Mouse (Mus musculus): ENCODE measurements around the gene Trcg1. TPM values are rescaled to one million over a fixed set of nuclear protein-coding genes. Genes with fewer than 3 reads are reported as not detected.

Trcg1 gene
- polyA plus RNA-seq, 1 experiment from 2014 or later: not detected

DNA sequence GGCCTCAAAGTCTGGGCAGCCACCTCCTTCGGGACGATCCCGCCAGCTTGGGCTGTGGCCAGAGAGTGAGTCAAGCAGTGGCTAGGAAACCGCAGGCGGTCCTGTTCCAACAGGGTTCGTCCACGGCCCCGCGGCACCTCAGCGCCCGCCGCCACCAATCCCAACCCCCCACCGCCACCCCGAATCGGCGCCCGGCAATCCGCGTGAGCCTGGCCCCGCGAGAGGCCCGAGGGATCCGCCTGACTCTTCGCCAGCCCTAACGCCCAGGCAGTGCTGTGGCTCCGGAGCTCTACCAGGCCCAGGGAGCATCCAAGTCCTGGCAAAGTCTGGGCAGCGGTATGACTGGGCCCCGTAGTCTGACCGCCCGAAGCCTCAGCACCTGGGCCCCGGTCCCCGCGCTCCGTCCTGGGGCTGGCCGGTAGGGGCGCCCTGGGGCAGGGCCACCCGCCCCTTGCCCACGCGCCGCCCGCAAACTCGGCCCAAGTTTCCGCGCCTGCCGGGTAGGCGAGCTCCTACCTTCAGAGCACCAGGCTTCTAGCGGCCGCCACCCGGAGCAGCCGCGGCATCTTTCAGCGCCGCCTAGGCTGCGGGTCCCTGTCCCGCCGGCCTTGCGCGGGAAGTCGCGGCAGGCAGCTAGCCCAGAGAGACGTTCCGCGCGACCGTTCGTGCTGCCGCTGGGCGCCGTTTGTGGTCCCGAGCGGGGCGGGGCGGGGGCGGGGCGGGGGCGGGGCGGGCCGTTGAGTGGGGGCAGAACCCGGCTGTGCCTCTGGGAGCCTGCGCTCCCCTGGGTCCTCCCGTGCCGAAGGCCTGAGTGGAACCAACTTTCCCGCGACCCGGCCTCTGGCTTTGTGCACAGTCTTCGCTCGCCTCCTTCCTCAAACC lies 25.8 kb downstream of the Trcg1 start, which contains the start of gene 1700017B05Rik:
1700017B05Rik (minus strand) TSS at position 700 of the 882 bp plus-strand sequence.
- peaks cover 8% of the 10 kb centered on the region; the same call in 1 of the 2 replicates for H3K4me1 ChIP-seq (replicated peaks; ENCODE audit: control insufficient read depth, insufficient read depth, low read length)
- H3K36me3 ChIP-seq (ENCODE audit: control insufficient read depth, insufficient read depth, low read length): peaks cover 2% of the 10 kb centered on the region; the same call in 1 of the 2 replicates
- peak within 1 kb of the TSS; percentile 79 for H3K4me3 ChIP-seq (ENCODE audit: low read depth, low read length)
- H3K4me2 ChIP-seq (ENCODE audit: low read depth, low read length, severe bottlenecking): peak within 1 kb of the TSS; percentile 95
- H3K9ac ChIP-seq (ENCODE audit: low read length): peak within 1 kb of the TSS; percentile 82
- no peaks in the 10 kb centered on the region for H3K9me3 ChIP-seq (ENCODE audit: control insufficient read depth, low read length)
- peaks cover 2% of the 10 kb centered on the region; the same call in 1 of the 2 replicates for H3K27me3 ChIP-seq (ENCODE audit: control insufficient read depth, insufficient read depth, low read length)
- H3K27ac ChIP-seq (ENCODE audit: low read depth, low read length): no peak within 1 kb of the TSS
- DNase-seq (ENCODE audit: low spot score): peak; percentile 88
- under 1% methylated on average over 82 of the region's 87 CpGs for WGBS
- ATAC-seq (replicated peaks; ENCODE audit: low FRiP score): peak; percentile 77

DNA sequence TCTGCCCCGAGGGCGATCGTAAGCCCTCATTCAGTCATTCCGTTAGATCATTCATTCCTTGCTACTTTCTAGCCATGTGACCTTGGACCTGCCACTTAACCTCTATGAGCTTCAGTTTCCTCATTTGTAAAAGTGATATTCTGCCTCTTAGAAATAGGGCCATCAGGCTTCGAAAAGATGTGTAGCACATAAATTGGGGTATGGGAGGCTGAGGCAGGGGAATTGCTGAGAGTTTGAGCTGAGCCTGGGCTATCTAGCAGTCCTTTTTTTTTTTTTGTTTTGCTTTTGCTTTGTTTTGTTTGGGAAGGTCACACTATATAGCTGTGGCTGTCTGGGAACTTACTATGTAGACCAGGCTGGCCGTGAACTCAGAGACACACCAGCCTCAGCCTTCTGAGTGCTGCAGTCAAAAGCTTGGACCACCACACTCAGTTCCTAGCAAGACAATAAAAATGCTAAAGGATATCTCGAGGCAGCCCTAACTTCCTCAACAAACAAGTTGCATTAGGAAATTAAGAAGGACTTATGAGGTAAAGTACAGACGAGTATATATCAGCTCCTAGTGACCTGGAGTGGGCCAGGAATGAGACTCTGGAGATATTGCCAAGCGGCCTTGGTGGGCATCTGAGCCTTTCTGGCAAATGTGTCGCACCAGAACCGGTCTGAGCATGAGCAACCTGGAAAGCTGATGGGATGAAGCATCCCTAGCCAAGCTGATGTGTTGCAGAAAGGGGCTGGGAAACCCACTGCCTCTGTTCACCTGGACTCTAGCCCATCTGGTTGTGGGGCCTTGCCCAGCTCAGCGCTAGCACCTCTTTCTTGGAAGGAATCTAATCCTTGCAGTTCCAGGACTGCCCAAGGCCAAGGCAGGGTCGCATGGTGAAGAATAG lies 26.7 kb downstream of the Trcg1 start:
- Histone ChIP-seq H3K9me3 (ENCODE audit: control insufficient read depth, low read length) (no peaks in the 10 kb centered on the region), H3K27me3 (ENCODE audit: control insufficient read depth, insufficient read depth, low read length) (peaks cover 2% of the 10 kb centered on the region; the same call in 1 of the 2 replicates), H3K4me1 (replicated peaks; ENCODE audit: control insufficient read depth, insufficient read depth, low read length) (peaks cover 13% of the 10 kb centered on the region; the same call in 1 of the 2 replicates), H3K36me3 (ENCODE audit: control insufficient read depth, insufficient read depth, low read length) (peaks cover 2% of the 10 kb centered on the region; the same call in 1 of the 2 replicates), H3K27ac (ENCODE audit: low read depth, low read length) (no peak overlapping the region), H3K9ac (ENCODE audit: low read length) (peak overlapping the region; percentile 82), H3K4me3 (ENCODE audit: low read depth, low read length) (peak overlapping the region; percentile 79), H3K4me2 (ENCODE audit: low read depth, low read length, severe bottlenecking) (peak overlapping the region; percentile 95)
- no peak for DNase-seq (ENCODE audit: low spot score)
- 53% methylated on average over 13 of the region's 13 CpGs for WGBS
- no peak for ATAC-seq (replicated peaks; ENCODE audit: low FRiP score)

- no peak for ATAC-seq (replicated peaks; ENCODE audit: low FRiP score)
- no peak overlapping the region for H3K4me3 ChIP-seq (ENCODE audit: low read depth, low read length)
- H3K4me1 ChIP-seq (replicated peaks; ENCODE audit: control insufficient read depth, insufficient read depth, low read length): peaks cover 17% of the 10 kb centered on the region; the same call in 1 of the 2 replicates
- no peaks in the 10 kb centered on the region for H3K36me3 ChIP-seq (ENCODE audit: control insufficient read depth, insufficient read depth, low read length)
- H3K27ac ChIP-seq (ENCODE audit: low read depth, low read length): no peak overlapping the region
- no peaks in the 10 kb centered on the region for H3K9me3 ChIP-seq (ENCODE audit: control insufficient read depth, low read length)
- peaks cover 2% of the 10 kb centered on the region; the same call in 1 of the 2 replicates for H3K27me3 ChIP-seq (ENCODE audit: control insufficient read depth, insufficient read depth, low read length)
- H3K4me2 ChIP-seq (ENCODE audit: low read depth, low read length, severe bottlenecking): no peak overlapping the region
- 61% methylated on average over 5 of the region's 5 CpGs for WGBS
- no peak overlapping the region for H3K9ac ChIP-seq (ENCODE audit: low read length)
- DNase-seq (ENCODE audit: low spot score): no peak
Observed at GRCm38 (mm10) chr9:57265125-57265524, 28.8 kb downstream of the Trcg1 start.

DNA sequence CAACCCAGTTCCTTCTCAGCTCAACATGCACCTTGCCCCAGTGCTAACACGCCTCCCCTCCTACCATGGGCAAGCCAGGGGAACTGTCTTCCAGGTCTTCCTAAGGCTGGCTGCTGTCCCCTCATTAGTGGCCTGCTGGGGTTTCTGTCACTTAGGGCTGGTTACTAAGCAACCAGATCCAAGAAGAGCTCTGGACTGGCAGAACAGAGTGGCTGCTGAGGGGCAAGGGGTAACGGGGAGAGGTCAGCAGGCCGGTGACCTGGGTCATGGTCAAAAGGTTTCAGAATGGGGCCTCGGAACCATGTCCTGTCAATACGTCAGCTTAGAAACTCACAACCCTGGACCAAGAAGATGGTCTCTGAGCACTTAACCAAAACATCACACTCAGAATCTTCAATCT lies 31.1 kb downstream of the Trcg1 start:
- Histone ChIP-seq H3K27ac (ENCODE audit: low read depth, low read length) (no peak overlapping the region), H3K9ac (ENCODE audit: low read length) (no peak overlapping the region), H3K36me3 (ENCODE audit: control insufficient read depth, insufficient read depth, low read length) (no peaks in the 10 kb centered on the region), H3K4me3 (ENCODE audit: low read depth, low read length) (no peak overlapping the region), H3K4me1 (replicated peaks; ENCODE audit: control insufficient read depth, insufficient read depth, low read length) (peaks cover 14% of the 10 kb centered on the region; the same call in 1 of the 2 replicates), H3K27me3 (ENCODE audit: control insufficient read depth, insufficient read depth, low read length) (peaks cover 2% of the 10 kb centered on the region; the same call in 1 of the 2 replicates), H3K4me2 (ENCODE audit: low read depth, low read length, severe bottlenecking) (no peak overlapping the region), H3K9me3 (ENCODE audit: control insufficient read depth, low read length) (no peaks in the 10 kb centered on the region)
- ATAC-seq (replicated peaks; ENCODE audit: low FRiP score): no peak
- no peak for DNase-seq (ENCODE audit: low spot score)
- WGBS: 11% methylated on average over 5 of the region's 5 CpGs

DNA sequence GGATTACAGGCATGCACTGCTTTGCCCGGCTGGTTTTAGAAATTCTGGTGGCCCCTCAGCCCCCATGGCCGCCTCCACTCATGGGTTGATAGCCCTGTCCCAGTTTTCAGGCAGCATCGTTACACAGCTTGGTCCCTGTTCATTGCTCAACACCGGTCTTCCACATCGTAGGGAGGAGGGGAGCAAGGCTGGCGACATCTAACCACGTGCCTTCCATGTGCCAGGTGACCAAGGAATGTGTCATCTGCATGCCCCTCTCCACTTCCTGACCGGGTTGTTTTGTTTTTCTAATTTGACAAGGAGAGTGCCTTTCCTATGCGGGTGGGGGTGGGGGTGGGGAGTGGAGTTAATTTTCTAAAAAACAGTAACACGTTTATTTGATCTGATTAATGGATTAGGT lies 31.7 kb downstream of the Trcg1 start:
- no peaks in the 10 kb centered on the region for H3K36me3 ChIP-seq (ENCODE audit: control insufficient read depth, insufficient read depth, low read length)
- peaks cover 2% of the 10 kb centered on the region; the same call in 1 of the 2 replicates for H3K27me3 ChIP-seq (ENCODE audit: control insufficient read depth, insufficient read depth, low read length)
- ATAC-seq (replicated peaks; ENCODE audit: low FRiP score): no peak
- peaks cover 14% of the 10 kb centered on the region; the same call in 1 of the 2 replicates for H3K4me1 ChIP-seq (replicated peaks; ENCODE audit: control insufficient read depth, insufficient read depth, low read length)
- no peaks in the 10 kb centered on the region for H3K9me3 ChIP-seq (ENCODE audit: control insufficient read depth, low read length)
- no peak overlapping the region for H3K27ac ChIP-seq (ENCODE audit: low read depth, low read length)
- no peak overlapping the region for H3K9ac ChIP-seq (ENCODE audit: low read length)
- WGBS: 23% methylated on average over 10 of the region's 10 CpGs
- no peak overlapping the region for H3K4me2 ChIP-seq (ENCODE audit: low read depth, low read length, severe bottlenecking)
- DNase-seq (ENCODE audit: low spot score): no peak
- H3K4me3 ChIP-seq (ENCODE audit: low read depth, low read length): no peak overlapping the region

- 0% methylated on average over 3 of the region's 3 CpGs for WGBS
- H3K4me1 ChIP-seq (replicated peaks; ENCODE audit: control insufficient read depth, insufficient read depth, low read length): peaks cover 14% of the 10 kb centered on the region; the same call in 1 of the 2 replicates
Observed at GRCm38 (mm10) chr9:57268575-57268974, 32.2 kb downstream of the Trcg1 start.

GRCm38 (mm10) chr9:57269384-57269783 lies 33.0 kb downstream of the Trcg1 start:
- no peaks in the 10 kb centered on the region for H3K9me3 ChIP-seq (ENCODE audit: control insufficient read depth, low read length)
- H3K4me1 ChIP-seq (replicated peaks; ENCODE audit: control insufficient read depth, insufficient read depth, low read length): peaks cover 14% of the 10 kb centered on the region; the same call in 1 of the 2 replicates
- no peak overlapping the region for H3K27ac ChIP-seq (ENCODE audit: low read depth, low read length)
- ATAC-seq (replicated peaks; ENCODE audit: low FRiP score): 0 out of 2 replicates have a peak, but pooled peaks have one; percentile 30
- WGBS: 22% methylated on average over 1 of the region's 1 CpGs
- DNase-seq (ENCODE audit: low spot score): no peak
- no peaks in the 10 kb centered on the region for H3K27me3 ChIP-seq (ENCODE audit: control insufficient read depth, insufficient read depth, low read length)
- no peak overlapping the region for H3K9ac ChIP-seq (ENCODE audit: low read length)
- H3K36me3 ChIP-seq (ENCODE audit: control insufficient read depth, insufficient read depth, low read length): no peaks in the 10 kb centered on the region
- no peak overlapping the region for H3K4me3 ChIP-seq (ENCODE audit: low read depth, low read length)
- H3K4me2 ChIP-seq (ENCODE audit: low read depth, low read length, severe bottlenecking): no peak overlapping the region

More at GRCm38 (mm10) chr9:57268575-57268974, 32.2 kb downstream of the Trcg1 start:
- Histone ChIP-seq H3K27me3 (ENCODE audit: control insufficient read depth, insufficient read depth, low read length) (peaks cover under 1% of the 10 kb centered on the region; the same call in 1 of the 2 replicates), H3K4me2 (ENCODE audit: low read depth, low read length, severe bottlenecking) (no peak overlapping the region), H3K9ac (ENCODE audit: low read length) (no peak overlapping the region), H3K27ac (ENCODE audit: low read depth, low read length) (no peak overlapping the region), H3K4me3 (ENCODE audit: low read depth, low read length) (no peak overlapping the region), H3K36me3 (ENCODE audit: control insufficient read depth, insufficient read depth, low read length) (no peaks in the 10 kb centered on the region), H3K9me3 (ENCODE audit: control insufficient read depth, low read length) (no peaks in the 10 kb centered on the region)
- ATAC-seq (replicated peaks; ENCODE audit: low FRiP score): 0 out of 2 replicates have a peak, but pooled peaks have one; percentile 6
- DNase-seq (ENCODE audit: low spot score): peak; percentile 79

- ATAC-seq (replicated peaks; ENCODE audit: low FRiP score): no peak; the same call in 1 of the 2 replicates
- no peaks in the 10 kb centered on the region for H3K36me3 ChIP-seq (ENCODE audit: control insufficient read depth, insufficient read depth, low read length)
- no peaks in the 10 kb centered on the region for H3K9me3 ChIP-seq (ENCODE audit: control insufficient read depth, low read length)
- DNase-seq (ENCODE audit: low spot score): no peak
- H3K27ac ChIP-seq (ENCODE audit: low read depth, low read length): peak overlapping the region; percentile 15; the same call in 1 of the 2 replicates
- 29% methylated on average over 8 of the region's 8 CpGs for WGBS
- no peak overlapping the region for H3K9ac ChIP-seq (ENCODE audit: low read length)
- H3K27me3 ChIP-seq (ENCODE audit: control insufficient read depth, insufficient read depth, low read length): no peaks in the 10 kb centered on the region
- H3K4me2 ChIP-seq (ENCODE audit: low read depth, low read length, severe bottlenecking): no peak overlapping the region
- H3K4me1 ChIP-seq (replicated peaks; ENCODE audit: control insufficient read depth, insufficient read depth, low read length): peaks cover 14% of the 10 kb centered on the region; the same call in 1 of the 2 replicates
- no peak overlapping the region for H3K4me3 ChIP-seq (ENCODE audit: low read depth, low read length)
Observed at GRCm38 (mm10) chr9:57270399-57270798, 34.0 kb downstream of the Trcg1 start.
